Mouse (Mus musculus) ovary, adult 2 months (tissue): ENCODE data around the gene Tnfaip2. TPM values are rescaled to one million over a fixed set of nuclear protein-coding genes. Genes with fewer than 3 reads are reported as not detected.

Experiments
- polyA plus RNA-seq: library from polyadenylated mRNA; depleted of rRNA; stranded (reverse); fragments of >200 nt; gene quantifications from 2 replicates; pipeline ENCODE4 v1.2.3, GENCODE M21; 2012; rRNA removed

The Tnfaip2 gene
- 31.6 and 33.1 TPM in 2 replicates for polyA plus RNA-seq

GRCm38 (mm10) chr12:111442309-111443010, at the start of gene Tnfaip2:
Gene Tnfaip2 (plus strand): TSS chr12:111442469.

GRCm38 (mm10) chr12:111406622-111407021, 35.6 kb upstream of the Tnfaip2 start, which contains the start of gene Lbhd2:
Gene Lbhd2 (plus strand): TSS chr12:111406809.

GRCm38 (mm10) chr12:111416921-111417779, 25.1 kb upstream of the Tnfaip2 start, which contains the start of gene Exoc3l4:
Gene Exoc3l4 (plus strand): TSS chr12:111417017.

GRCm38 (mm10) chr12:111485652-111486306, 43.5 kb downstream of the Tnfaip2 start, which contains the start of gene Gm266:
Gene Gm266 (minus strand): TSS chr12:111485823.

Other genes starting within 250 kb of the Tnfaip2 start
- 2.4 and 3.2 TPM in 2 replicates for gene Amn, start 171.4 kb upstream of the Tnfaip2 start, polyA plus RNA-seq
- 408 and 436 TPM in 2 replicates for gene Cdc42bpb, start 64.8 kb upstream of the Tnfaip2 start, polyA plus RNA-seq
- 0.73 and 0.99 TPM in 2 replicates for gene Lbhd2, start 35.7 kb upstream of the Tnfaip2 start, polyA plus RNA-seq
- gene Exoc3l4, start 25.5 kb upstream of the Tnfaip2 start, polyA plus RNA-seq: 38.1 and 39.5 TPM in 2 replicates
- gene Gm266, start 43.4 kb downstream of the Tnfaip2 start, polyA plus RNA-seq: 17.8 and 26.1 TPM in 2 replicates
- 68.4 and 144 TPM in 2 replicates for gene Eif5, start 95.5 kb downstream of the Tnfaip2 start, polyA plus RNA-seq
- gene Mark3, start 132.1 kb downstream of the Tnfaip2 start, polyA plus RNA-seq: 37.1 and 48.7 TPM in 2 replicates
- gene Ckb, start 229.9 kb downstream of the Tnfaip2 start, polyA plus RNA-seq: 1,083 and 1,365 TPM in 2 replicates
- 85.7 and 90.1 TPM in 2 replicates for gene Trmt61a, start 235.6 kb downstream of the Tnfaip2 start, polyA plus RNA-seq